Mouse (Mus musculus) retina, postnatal 1 day (tissue): ENCODE results near the gene Btbd35f25.
"Not testable (repeated sequence)": the region's sequence is repeated elsewhere in the genome, so short reads cannot be mapped to it uniquely, and the experiment has no call there.

Source experiments
- DNase-seq: peaks from one replicate; pipeline ENCODE4 v3.0.0-alpha.2; 2012

Btbd35f25 gene

DNA sequence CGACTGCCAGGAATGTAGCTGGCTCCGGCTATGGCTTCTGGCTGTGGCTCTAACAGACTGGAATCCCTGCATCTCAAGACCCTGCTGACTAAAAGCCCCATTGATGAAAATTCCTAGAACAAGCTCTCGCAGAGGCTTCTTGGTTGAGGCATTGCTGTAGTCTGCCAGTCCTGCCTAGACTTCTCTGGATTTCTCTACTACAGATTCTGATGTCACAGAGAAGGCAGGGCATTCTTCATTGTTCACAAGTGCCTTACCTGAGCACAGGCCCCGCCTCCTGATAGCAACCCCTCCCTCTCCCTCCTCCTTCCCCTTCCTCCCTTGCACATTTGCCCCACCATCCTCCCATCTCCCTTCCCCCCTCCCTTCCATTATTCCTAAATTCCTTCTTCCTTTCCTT lies at the start of gene Btbd35f25:
Gene Btbd35f25, minus strand, starts transcription at position 101 of the 400 bp plus-strand sequence.
- DNase-seq, result not testable (repeated sequence)

- DNase-seq, result no peak
These were observed 49.3 kb upstream of the Btbd35f25 start for GRCm38 (mm10) chrX:31766255-31766654.

- no peak for DNase-seq
These were observed 47.0 kb upstream of the Btbd35f25 start for GRCm38 (mm10) chrX:31764001-31764400.

GRCm38 (mm10) chrX:31745079-31745478 lies 28.1 kb upstream of the Btbd35f25 start:
- no peak for DNase-seq

- no peak for DNase-seq
These were observed 20.0 kb upstream of the Btbd35f25 start for GRCm38 (mm10) chrX:31736958-31737357.
